Mouse (Mus musculus) left cerebral cortex, adult 6 months (tissue): ENCODE measurements around the gene Omt2b. TPM values are rescaled to one million over a fixed set of nuclear protein-coding genes. Genes with fewer than 3 reads are reported as not detected.

Experiments used
- long read RNA-seq, 2 experiments: library from polyadenylated mRNA; unstranded; transcript quantifications; one replicate each; pipeline ENCODE4 v2.0.0; 2019 to 2020
- polyA plus RNA-seq: library from polyadenylated mRNA; unstranded; fragments of <200 nt; fragmentation: Nextera tagmentation; gene quantifications from 2 replicates; pipeline ENCODE4 v1.2.3, GENCODE M21; 2021

The Omt2b gene
- polyA plus RNA-seq = not detected in 2 replicates
- long read RNA-seq, experiment 1 = 0 reads
- long read RNA-seq, experiment 2 = 0 reads

GRCm38 (mm10) chr9:78327289-78327688 lies at the start of gene Omt2b:
Omt2b (plus strand) TSS chr9:78327589.

GRCm38 (mm10) chr9:78289723-78290122 lies 37.7 kb upstream of the Omt2b start, which contains the start of gene Gm10639:
Gm10639 (plus strand) TSS chr9:78289923.

GRCm38 (mm10) chr9:78314696-78315095 lies 12.7 kb upstream of the Omt2b start, which contains the start of gene Omt2a:
Omt2a (minus strand) TSS chr9:78314796.

GRCm38 (mm10) chr9:78355611-78356010 lies 28.2 kb downstream of the Omt2b start, which contains the start of gene Gsta2:
Gsta2 (minus strand) TSS chr9:78355788.

GRCm38 (mm10) chr9:78367959-78368358 lies 40.6 kb downstream of the Omt2b start, which contains the start of gene Dppa5a:
Dppa5a (minus strand) TSS chr9:78368177.

GRCm38 (mm10) chr9:78378113-78378785 lies 50.9 kb downstream of the Omt2b start, which contains the start of gene Ooep:
Ooep (minus strand) TSS chr9:78378725.

Other genes with a start within 250 kb of the Omt2b start
- 85.5 and 115 TPM in 2 replicates for gene Fbxo9, start 218.5 kb upstream of the Omt2b start, polyA plus RNA-seq
- 9.2 and 9.6 TPM in 2 replicates for gene Ick, start 218.4 kb upstream of the Omt2b start, polyA plus RNA-seq
- 105 and 108 TPM in 2 replicates for gene Gsta4, start 144.8 kb upstream of the Omt2b start, polyA plus RNA-seq
- not detected in 2 replicates for gene Gsta1, start 96.9 kb upstream of the Omt2b start, polyA plus RNA-seq
- not detected in 2 replicates for gene Gm3776, start 70.5 kb upstream of the Omt2b start, polyA plus RNA-seq
- gene Gm10639, start 37.7 kb upstream of the Omt2b start, polyA plus RNA-seq = 0.19 TPM in 1 of 2 replicates, not detected in the other
- not detected in 2 replicates for gene Omt2a, start 12.8 kb upstream of the Omt2b start, polyA plus RNA-seq
- gene Gsta2, start 28.2 kb downstream of the Omt2b start, polyA plus RNA-seq = 1.1 and 1.4 TPM in 2 replicates
- gene Dppa5a, start 40.6 kb downstream of the Omt2b start, polyA plus RNA-seq = not detected in 2 replicates
- gene Ooep, start 51.1 kb downstream of the Omt2b start, polyA plus RNA-seq = not detected in 2 replicates
- gene Ddx43, start 68.2 kb downstream of the Omt2b start, polyA plus RNA-seq = 0.06 TPM in 1 of 2 replicates, not detected in the other
- gene Cgas, start 115.6 kb downstream of the Omt2b start, polyA plus RNA-seq = 0.25 and 0.32 TPM in 2 replicates
- gene Mto1, start 120.6 kb downstream of the Omt2b start, polyA plus RNA-seq = 19.6 and 25.4 TPM in 2 replicates
- gene Gm17324, start 121.2 kb downstream of the Omt2b start, polyA plus RNA-seq = 1.0 and 1.3 TPM in 2 replicates
- 1,241 and 1,476 TPM in 2 replicates for gene Eef1a1, start 161.6 kb downstream of the Omt2b start, polyA plus RNA-seq